Mouse (Mus musculus): ENCODE results near the gene Fam104a.

- TF ChIP-seq GATA1 (IDR thresholded peaks at IDR 0.05; ENCODE audit: borderline replicate concordance, low read length) = no peak
- no peak for TF ChIP-seq FLI1 (IDR thresholded peaks at IDR 0.05; ENCODE audit: low read length)
Measured at GRCm38 (mm10) chr11:113729917-113730316, 46.0 kb upstream of the Fam104a start.
